Mouse (Mus musculus): ENCODE measurements around the gene Anapc15-ps. TPM values are rescaled to one million over a fixed set of nuclear protein-coding genes. Genes with fewer than 3 reads are reported as not detected.

The Anapc15-ps gene
- polyA plus RNA-seq, 2 experiments, result not detected

DNA sequence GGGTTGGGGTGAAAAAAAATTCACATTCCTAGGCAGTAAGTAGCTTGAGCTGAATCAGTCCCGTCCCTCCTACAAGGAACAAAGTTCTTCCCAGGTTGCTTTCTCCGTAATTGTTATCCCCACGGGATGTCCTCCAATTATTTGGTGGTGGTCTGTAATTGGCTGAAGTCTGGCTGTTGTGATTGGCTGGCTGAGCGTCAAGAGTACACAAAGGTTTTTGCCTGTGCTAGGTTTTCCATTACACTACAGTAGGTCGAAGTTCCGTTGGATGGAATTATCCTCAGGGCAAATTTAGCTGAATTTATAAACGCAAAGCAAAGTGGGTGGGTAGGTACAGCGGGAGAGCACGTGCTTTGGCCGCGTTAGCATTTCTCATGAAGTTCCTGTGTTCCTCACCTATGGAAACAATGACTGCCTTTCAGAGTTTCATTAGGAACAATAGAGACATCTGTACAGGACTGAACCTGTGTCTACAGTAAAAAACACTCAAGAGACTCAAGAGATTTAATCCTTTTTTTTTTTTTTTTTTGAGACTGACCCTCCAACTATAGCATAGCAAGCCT, 24.8 kb downstream of the Anapc15-ps start:
- H3K4me1 ChIP-seq (ENCODE audit: control insufficient read depth, insufficient read depth, low read length), result no peaks in the 10 kb centered on the region
- no peak overlapping the region for H3K4me3 ChIP-seq (replicated peaks; ENCODE audit: low read length)
- WGBS, result 77% methylated on average over 11 of the region's 11 CpGs
- DNase-seq (ENCODE audit: low spot score) (no peak), ATAC-seq (ENCODE audit: low FRiP score, low read depth) (no peak)
- no peak overlapping the region for H3K4me2 ChIP-seq (replicated peaks; ENCODE audit: low read depth, low read length, severe bottlenecking)
- no peak overlapping the region for H3K27ac ChIP-seq (replicated peaks; ENCODE audit: low read depth, low read length)
- no peak for TF ChIP-seq POLR2A (IDR thresholded peaks at IDR 0.05; ENCODE audit: borderline replicate concordance, extremely low read depth, insufficient read depth, insufficient read length)
- H3K36me3 ChIP-seq (ENCODE audit: control insufficient read depth, insufficient read depth, low read length), result no peaks in the 10 kb centered on the region
- H3K9ac ChIP-seq (ENCODE audit: low read depth, low read length, severe bottlenecking), result no peak overlapping the region
- no peaks in the 10 kb centered on the region for H3K27me3 ChIP-seq (ENCODE audit: control insufficient read depth, insufficient read depth, low read length)
- no peaks in the 10 kb centered on the region for H3K9me3 ChIP-seq (ENCODE audit: control insufficient read depth, low read length)

DNA sequence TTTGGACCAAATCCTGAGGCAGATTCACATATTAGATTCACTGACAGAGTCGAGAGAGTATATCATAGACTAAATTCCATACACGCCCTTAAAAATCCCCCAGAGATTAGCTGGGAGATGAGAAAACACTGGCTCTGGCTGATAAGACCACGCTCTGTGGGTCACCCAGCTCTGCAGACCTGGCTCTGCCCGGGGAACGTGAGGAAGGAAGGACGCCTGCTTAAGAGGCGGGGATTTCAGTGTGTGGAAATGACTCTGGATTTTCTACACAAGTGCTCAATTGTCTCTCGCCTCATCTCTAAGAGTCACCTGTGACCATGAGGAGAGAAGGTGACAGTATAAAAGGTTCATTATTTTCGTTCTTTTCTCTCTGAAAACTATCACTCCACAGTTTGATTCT, 26.1 kb downstream of the Anapc15-ps start:
- no peak overlapping the region for H3K9ac ChIP-seq (ENCODE audit: low read depth, low read length, severe bottlenecking)
- no peaks in the 10 kb centered on the region for H3K4me1 ChIP-seq (ENCODE audit: control insufficient read depth, insufficient read depth, low read length)
- no peaks in the 10 kb centered on the region for H3K36me3 ChIP-seq (ENCODE audit: control insufficient read depth, insufficient read depth, low read length)
- no peak for TF ChIP-seq POLR2A (IDR thresholded peaks at IDR 0.05; ENCODE audit: borderline replicate concordance, extremely low read depth, insufficient read depth, insufficient read length)
- WGBS, result 88% methylated on average over 9 of the region's 9 CpGs
- H3K4me3 ChIP-seq (replicated peaks; ENCODE audit: low read length), result no peak overlapping the region
- ATAC-seq (ENCODE audit: low FRiP score, low read depth) (no peak), DNase-seq (ENCODE audit: low spot score) (no peak)
- H3K27me3 ChIP-seq (ENCODE audit: control insufficient read depth, insufficient read depth, low read length), result no peaks in the 10 kb centered on the region
- no peaks in the 10 kb centered on the region for H3K9me3 ChIP-seq (ENCODE audit: control insufficient read depth, low read length)
- H3K27ac ChIP-seq (replicated peaks; ENCODE audit: low read depth, low read length), result no peak overlapping the region
- no peak overlapping the region for H3K4me2 ChIP-seq (replicated peaks; ENCODE audit: low read depth, low read length, severe bottlenecking)

DNA sequence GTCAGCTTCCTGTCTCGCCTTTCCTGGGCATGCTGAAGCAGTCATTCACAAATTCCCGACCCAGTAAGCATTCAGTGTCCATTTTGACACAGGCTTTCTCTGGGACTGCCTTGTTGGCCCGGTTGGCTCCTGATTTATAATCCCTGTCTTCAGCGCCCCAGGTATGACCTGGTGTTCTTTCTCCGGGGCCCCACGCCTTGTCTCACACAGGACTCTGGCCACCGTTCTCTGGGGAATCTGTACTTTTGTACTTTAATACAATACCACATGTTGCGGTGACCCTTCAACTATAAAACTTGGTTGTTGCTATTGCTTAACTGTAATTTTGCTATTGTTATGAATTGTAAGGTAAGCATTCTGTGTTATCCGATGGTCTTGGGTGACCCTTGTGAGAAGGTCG, 26.7 kb downstream of the Anapc15-ps start:
- no peak overlapping the region for H3K4me2 ChIP-seq (replicated peaks; ENCODE audit: low read depth, low read length, severe bottlenecking)
- no peak overlapping the region for H3K9ac ChIP-seq (ENCODE audit: low read depth, low read length, severe bottlenecking)
- no peaks in the 10 kb centered on the region for H3K4me1 ChIP-seq (ENCODE audit: control insufficient read depth, insufficient read depth, low read length)
- H3K27me3 ChIP-seq (ENCODE audit: control insufficient read depth, insufficient read depth, low read length), result no peaks in the 10 kb centered on the region
- H3K36me3 ChIP-seq (ENCODE audit: control insufficient read depth, insufficient read depth, low read length), result no peaks in the 10 kb centered on the region
- 86% methylated on average over 10 of the region's 10 CpGs for WGBS
- DNase-seq (ENCODE audit: low spot score) (no peak), ATAC-seq (ENCODE audit: low FRiP score, low read depth) (no peak)
- no peak for TF ChIP-seq POLR2A (IDR thresholded peaks at IDR 0.05; ENCODE audit: borderline replicate concordance, extremely low read depth, insufficient read depth, insufficient read length)
- no peaks in the 10 kb centered on the region for H3K9me3 ChIP-seq (ENCODE audit: control insufficient read depth, low read length)
- no peak overlapping the region for H3K4me3 ChIP-seq (replicated peaks; ENCODE audit: low read length)
- H3K27ac ChIP-seq (replicated peaks; ENCODE audit: low read depth, low read length), result no peak overlapping the region

DNA sequence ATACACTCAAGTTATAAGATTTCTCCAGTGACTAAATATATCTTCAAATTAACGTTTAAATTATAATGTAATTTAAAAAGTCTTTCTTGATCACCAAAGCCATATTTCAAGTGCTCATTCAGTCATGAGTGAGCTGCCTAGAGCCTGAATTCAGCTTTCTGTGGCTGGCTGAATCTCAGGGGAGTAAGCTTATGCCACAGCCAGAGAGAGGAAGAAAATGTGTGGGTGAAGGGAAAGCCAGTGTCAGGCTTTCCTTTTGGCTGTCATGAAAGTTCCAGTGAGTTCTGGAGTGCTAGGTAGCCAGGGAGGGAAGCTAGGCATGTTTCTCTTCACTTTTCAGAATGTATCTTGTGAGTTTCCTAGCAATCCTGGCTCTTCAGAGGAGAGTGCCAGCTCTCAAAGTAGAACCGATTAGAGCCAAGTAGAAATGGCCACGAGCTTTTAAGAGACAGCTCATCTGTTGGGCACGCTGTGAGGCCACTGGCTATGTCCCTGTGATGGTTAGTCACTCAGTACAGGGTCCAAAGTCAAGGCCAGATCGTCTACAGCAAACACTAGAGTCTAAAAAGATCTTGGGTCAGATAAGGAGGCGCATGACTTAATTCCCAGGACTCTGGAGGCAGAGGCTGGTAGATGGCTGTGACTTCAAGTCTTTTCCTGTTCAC, 29.4 kb downstream of the Anapc15-ps start:
- no peak for TF ChIP-seq POLR2A (IDR thresholded peaks at IDR 0.05; ENCODE audit: borderline replicate concordance, extremely low read depth, insufficient read depth, insufficient read length)
- no peaks in the 10 kb centered on the region for H3K36me3 ChIP-seq (ENCODE audit: control insufficient read depth, insufficient read depth, low read length)
- no peak overlapping the region for H3K9ac ChIP-seq (ENCODE audit: low read depth, low read length, severe bottlenecking)
- H3K9me3 ChIP-seq (ENCODE audit: control insufficient read depth, low read length), result no peaks in the 10 kb centered on the region
- DNase-seq (ENCODE audit: low spot score) (no peak), ATAC-seq (ENCODE audit: low FRiP score, low read depth) (no peak)
- WGBS, result 86% methylated on average over 6 of the region's 6 CpGs
- H3K4me1 ChIP-seq (ENCODE audit: control insufficient read depth, insufficient read depth, low read length), result no peaks in the 10 kb centered on the region
- H3K27ac ChIP-seq (replicated peaks; ENCODE audit: low read depth, low read length), result no peak overlapping the region
- no peaks in the 10 kb centered on the region for H3K27me3 ChIP-seq (ENCODE audit: control insufficient read depth, insufficient read depth, low read length)
- H3K4me2 ChIP-seq (replicated peaks; ENCODE audit: low read depth, low read length, severe bottlenecking), result no peak overlapping the region
- no peak overlapping the region for H3K4me3 ChIP-seq (replicated peaks; ENCODE audit: low read length)

DNA sequence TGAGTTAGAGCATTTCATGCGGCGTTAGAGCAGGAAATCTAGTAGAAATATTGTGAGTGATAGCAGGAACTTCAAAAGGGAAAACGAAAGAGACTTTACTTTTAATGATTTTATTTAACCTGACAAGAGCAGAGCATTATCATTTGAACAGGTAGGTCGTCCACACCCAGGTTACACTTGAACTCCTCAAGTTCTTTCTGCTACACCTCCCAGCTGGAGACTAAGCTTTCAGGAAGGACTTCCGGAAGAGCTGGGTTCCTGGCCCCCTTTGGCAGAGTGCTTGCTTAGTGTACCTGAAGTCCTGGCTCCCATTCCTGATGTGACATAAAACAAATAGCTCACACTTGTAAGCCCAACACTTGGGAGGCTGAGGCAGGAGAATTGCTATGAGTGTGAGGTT, 30.2 kb downstream of the Anapc15-ps start:
- Histone ChIP-seq H3K4me3 (replicated peaks; ENCODE audit: low read length) (no peak overlapping the region), H3K36me3 (ENCODE audit: control insufficient read depth, insufficient read depth, low read length) (no peaks in the 10 kb centered on the region), H3K9me3 (ENCODE audit: control insufficient read depth, low read length) (no peaks in the 10 kb centered on the region), H3K27me3 (ENCODE audit: control insufficient read depth, insufficient read depth, low read length) (no peaks in the 10 kb centered on the region), H3K9ac (ENCODE audit: low read depth, low read length, severe bottlenecking) (no peak overlapping the region), H3K27ac (replicated peaks; ENCODE audit: low read depth, low read length) (no peak overlapping the region), H3K4me1 (ENCODE audit: control insufficient read depth, insufficient read depth, low read length) (no peaks in the 10 kb centered on the region), H3K4me2 (replicated peaks; ENCODE audit: low read depth, low read length, severe bottlenecking) (no peak overlapping the region)
- ATAC-seq (ENCODE audit: low FRiP score, low read depth) (no peak), DNase-seq (ENCODE audit: low spot score) (no peak)
- 71% methylated on average over 5 of the region's 5 CpGs for WGBS
- no peak for TF ChIP-seq POLR2A (IDR thresholded peaks at IDR 0.05; ENCODE audit: borderline replicate concordance, extremely low read depth, insufficient read depth, insufficient read length)

All from limb, embryonic 14.5 days (tissue).